Mouse (Mus musculus) neural tube, embryonic 15.5 days (tissue): ENCODE measurements around the gene E2f1. TPM values are rescaled to one million over a fixed set of nuclear protein-coding genes. Genes with fewer than 3 reads are reported as not detected.

ENCODE experiments used
- ATAC-seq: fragments of 200-750 bp; cut with Nextera tagmentation; 2 replicates; pipeline ENCODE4 v1.8.0; 2017; ENCODE audit warnings: mild to moderate bottlenecking, moderate TSS enrichment, moderate library complexity; ENCODE audit not compliant: low FRiP score
- H3K27ac ChIP-seq: fragments of 300-500 bp; sonication (generic); replicated peaks from 2 replicates; pipeline ENCODE4 v1.5.1; 2015; ENCODE audit warnings: mild to moderate bottlenecking, inconsistent platforms
- H3K27me3 ChIP-seq: fragments of 300-500 bp; sonication (generic); replicated peaks from 2 replicates; pipeline ENCODE4 v1.6.1; 2015; ENCODE audit warnings: inconsistent platforms
- H3K36me3 ChIP-seq: fragments of 300-500 bp; sonication (generic); 2 replicates; pipeline ENCODE4 v1.6.1; 2015; ENCODE audit warnings: inconsistent platforms
- H3K4me1 ChIP-seq: fragments of 300-500 bp; sonication (generic); 2 replicates; pipeline ENCODE4 v1.6.1; 2015; ENCODE audit warnings: inconsistent platforms
- H3K4me2 ChIP-seq: fragments of 300-500 bp; sonication (generic); 2 replicates; pipeline ENCODE4 v1.6.1; 2015; ENCODE audit warnings: inconsistent platforms, mild to moderate bottlenecking, moderate library complexity
- H3K4me3 ChIP-seq: fragments of 300-500 bp; sonication (generic); replicated peaks from 2 replicates; pipeline ENCODE4 v1.5.1; 2015; ENCODE audit warnings: mild to moderate bottlenecking, inconsistent platforms
- H3K9ac ChIP-seq: fragments of 300-500 bp; sonication (generic); replicated peaks from 2 replicates; pipeline ENCODE4 v1.6.1; 2015; ENCODE audit warnings: mild to moderate bottlenecking, inconsistent platforms
- H3K9me3 ChIP-seq: fragments of 300-500 bp; sonication (generic); replicated peaks from 2 replicates; pipeline ENCODE4 v1.6.1; 2016; ENCODE audit warnings: inconsistent platforms
- WGBS: fragments of 180-500 bp; shearing (Covaris S2); methylation state at CpG from one replicate; pipeline ENCODE4 v1.1.7; 2015; ENCODE audit warnings: mixed read lengths; 5-methylcytosine and 5-hydroxymethylcytosine counted together
- polyA plus RNA-seq: library from polyadenylated mRNA; unstranded; fragments of >200 nt; fragmentation: Nextera tagmentation; extraction: Ambion mirVana; gene quantifications from 2 replicates; pipeline ENCODE4 v1.2.1, GENCODE M21; 2015

E2f1 gene
- 3.4 and 7.4 TPM in 2 replicates for polyA plus RNA-seq

DNA sequence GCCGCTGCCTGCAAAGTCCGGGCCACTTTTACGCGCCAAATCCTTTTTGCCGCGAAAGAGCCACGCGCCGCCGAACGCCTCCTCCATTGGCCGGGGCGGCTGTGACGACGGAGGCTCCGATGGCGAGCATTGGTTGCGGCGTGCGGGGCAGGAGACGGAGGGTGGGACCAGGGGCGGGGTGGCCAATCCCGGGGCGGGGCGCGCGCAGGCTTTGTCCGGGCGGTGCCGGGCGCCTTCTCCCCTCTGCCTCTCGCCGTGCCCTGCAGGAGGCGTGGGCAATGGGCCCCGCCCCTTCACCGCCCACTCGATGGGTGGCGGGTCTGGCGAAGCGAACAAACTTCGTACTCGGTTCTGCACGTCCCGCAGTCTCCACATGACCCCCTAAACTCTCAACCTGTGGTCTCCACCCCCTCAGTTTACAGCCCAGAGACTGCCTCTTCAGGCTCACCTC is at the start of gene E2f1:
Gene E2f1 (minus strand): TSS at position 57 of the 451 bp plus-strand sequence.
- Histone ChIP-seq H3K9me3 (no peaks in the 10 kb centered on the region), H3K4me2 (peak within 1 kb of the TSS; percentile 99), H3K9ac (peak within 1 kb of the TSS; percentile 50), H3K27ac (peak within 1 kb of the TSS; percentile 66), H3K36me3 (no peaks in the 10 kb centered on the region), H3K27me3 (no peaks in the 10 kb centered on the region), H3K4me1 (peaks cover 26% of the 10 kb centered on the region), H3K4me3 (peak within 1 kb of the TSS; percentile 74)
- WGBS = under 1% methylated on average over 38 of the region's 44 CpGs
- ATAC-seq = peak; percentile 99

- H3K27me3 ChIP-seq = no peaks in the 10 kb centered on the region
- H3K4me1 ChIP-seq = peaks cover 24% of the 10 kb centered on the region
- peaks cover 3% of the 10 kb centered on the region; the same call in 1 of the 2 replicates for H3K36me3 ChIP-seq
- H3K9ac ChIP-seq = no peak overlapping the region
- no peak overlapping the region for H3K27ac ChIP-seq
- ATAC-seq = no peak
- H3K4me3 ChIP-seq = no peak overlapping the region
- WGBS = 97% methylated on average over 3 of the region's 3 CpGs
- H3K9me3 ChIP-seq = no peaks in the 10 kb centered on the region
- no peak overlapping the region for H3K4me2 ChIP-seq
Measured at GRCm38 (mm10) chr2:154617061-154617460, 47.4 kb upstream of the E2f1 start.

GRCm38 (mm10) chr2:154615674-154616073 is 46.0 kb upstream of the E2f1 start:
- H3K27ac ChIP-seq = no peak overlapping the region
- no peaks in the 10 kb centered on the region for H3K27me3 ChIP-seq
- peaks cover 24% of the 10 kb centered on the region for H3K4me1 ChIP-seq
- H3K4me3 ChIP-seq = no peak overlapping the region
- peaks cover 3% of the 10 kb centered on the region; the same call in 1 of the 2 replicates for H3K36me3 ChIP-seq
- no peak overlapping the region for H3K4me2 ChIP-seq
- no peaks in the 10 kb centered on the region for H3K9me3 ChIP-seq
- 94% methylated on average over 5 of the region's 5 CpGs for WGBS
- no peak overlapping the region for H3K9ac ChIP-seq
- ATAC-seq = no peak

DNA sequence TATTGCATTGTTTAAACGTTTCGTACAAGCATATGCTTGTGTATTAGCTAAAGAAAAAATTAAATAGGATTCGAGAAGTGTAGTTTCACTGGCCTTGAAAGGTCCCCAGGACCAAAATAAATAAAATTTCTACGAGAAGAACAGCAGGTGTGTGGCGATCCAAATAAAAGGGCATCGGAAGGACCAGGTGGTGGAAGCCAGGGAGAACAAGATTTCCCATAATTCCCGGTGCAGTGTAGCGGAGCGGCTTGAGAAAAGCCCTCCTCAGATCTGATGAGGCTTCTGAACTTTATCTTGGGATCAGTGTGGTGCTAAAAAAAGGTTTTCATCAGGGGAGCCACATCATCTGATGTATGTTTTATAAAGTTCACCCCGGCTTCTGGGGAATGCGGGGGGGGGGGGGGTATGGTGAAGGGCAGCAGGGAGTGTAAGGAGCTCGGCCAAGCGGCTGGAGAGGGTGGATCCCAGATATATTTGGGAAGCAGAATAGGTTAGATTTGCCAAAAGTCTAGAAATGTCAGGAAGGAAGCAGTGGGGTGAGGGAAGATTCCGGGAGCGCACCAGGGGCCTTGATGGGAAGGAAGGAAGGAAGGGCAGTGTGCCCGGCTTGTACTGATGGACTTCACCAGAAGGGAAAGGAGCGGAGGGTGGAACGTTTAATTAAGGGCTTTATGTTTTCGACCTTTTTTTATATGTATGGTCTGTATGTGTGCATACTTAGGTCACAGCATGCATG is 45.3 kb upstream of the E2f1 start:
- no peaks in the 10 kb centered on the region for H3K27me3 ChIP-seq
- H3K27ac ChIP-seq = no peak overlapping the region
- no peaks in the 10 kb centered on the region for H3K9me3 ChIP-seq
- WGBS = 73% methylated on average over 18 of the region's 19 CpGs
- H3K4me2 ChIP-seq = peak overlapping the region; percentile 77
- H3K4me3 ChIP-seq = no peak overlapping the region
- H3K9ac ChIP-seq = no peak overlapping the region
- peaks cover 24% of the 10 kb centered on the region for H3K4me1 ChIP-seq
- ATAC-seq = no peak
- H3K36me3 ChIP-seq = peaks cover 3% of the 10 kb centered on the region; the same call in 1 of the 2 replicates

GRCm38 (mm10) chr2:154613118-154614115 is 43.7 kb upstream of the E2f1 start, which contains the start of the genes Zfp341 and 4930519P11Rik:
Gene Zfp341 (plus strand): TSS chr2:154613297.
Gene 4930519P11Rik (minus strand): TSS chr2:154613437.
- Histone ChIP-seq H3K4me2 (peak within 1 kb of the TSS; percentile 77), H3K27me3 (no peaks in the 10 kb centered on the region), H3K27ac (peak within 1 kb of the TSS; percentile 98), H3K9ac (peak within 1 kb of the TSS; percentile 77), H3K4me3 (peak within 1 kb of the TSS; percentile 62), H3K4me1 (peaks cover 24% of the 10 kb centered on the region), H3K9me3 (no peaks in the 10 kb centered on the region), H3K36me3 (no peaks in the 10 kb centered on the region)
- under 1% methylated on average over 82 of the region's 98 CpGs for WGBS
- ATAC-seq = peak; percentile 94

DNA sequence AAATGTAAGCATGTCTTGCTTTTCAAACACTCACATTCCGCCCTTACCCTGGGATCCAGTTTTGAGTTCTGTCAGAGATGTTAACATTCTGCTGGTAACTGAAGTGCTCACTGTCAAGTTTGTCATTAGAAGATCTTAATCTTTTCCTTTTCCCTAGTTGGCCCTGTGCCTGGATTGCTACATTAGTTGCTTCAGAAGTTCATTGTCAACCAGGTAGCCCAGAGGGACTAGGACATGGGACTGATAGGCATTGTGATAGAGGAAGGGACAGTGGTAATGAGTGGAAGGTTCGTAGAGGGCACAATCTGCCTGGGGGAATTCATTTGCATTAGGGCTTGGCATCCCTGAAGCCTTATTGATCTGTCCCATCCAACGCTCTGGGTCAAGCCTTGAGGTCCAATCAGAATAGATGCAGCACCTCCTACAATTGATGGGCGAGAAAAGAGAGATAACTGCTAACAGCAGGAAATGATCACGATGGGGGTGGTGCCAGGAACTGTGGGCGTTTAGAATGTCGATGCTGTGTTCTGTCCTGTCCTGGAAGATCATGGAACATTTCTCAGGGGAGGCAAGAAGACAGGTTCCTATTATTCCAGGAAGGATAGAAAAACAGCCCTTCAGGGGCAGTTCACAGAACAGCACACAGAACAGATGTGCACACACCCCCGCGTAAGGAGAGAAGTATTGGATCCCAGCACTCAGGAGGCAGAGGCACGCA is 39.5 kb upstream of the E2f1 start:
- Histone ChIP-seq H3K9me3 (no peaks in the 10 kb centered on the region), H3K4me2 (no peak overlapping the region), H3K27me3 (no peaks in the 10 kb centered on the region), H3K9ac (no peak overlapping the region), H3K36me3 (no peaks in the 10 kb centered on the region), H3K4me3 (no peak overlapping the region), H3K27ac (no peak overlapping the region), H3K4me1 (peaks cover 12% of the 10 kb centered on the region)
- no peak for ATAC-seq
- 66% methylated on average over 10 of the region's 10 CpGs for WGBS

GRCm38 (mm10) chr2:154606965-154607364 is 37.3 kb upstream of the E2f1 start:
- Histone ChIP-seq H3K27me3 (no peaks in the 10 kb centered on the region), H3K36me3 (no peaks in the 10 kb centered on the region), H3K4me2 (no peak overlapping the region), H3K9me3 (no peaks in the 10 kb centered on the region), H3K4me3 (no peak overlapping the region), H3K9ac (no peak overlapping the region), H3K4me1 (peaks cover 16% of the 10 kb centered on the region), H3K27ac (no peak overlapping the region)
- WGBS = 83% methylated on average over 1 of the region's 1 CpGs
- no peak for ATAC-seq

GRCm38 (mm10) chr2:154604156-154604555 is 34.5 kb upstream of the E2f1 start:
- H3K4me2 ChIP-seq = peak overlapping the region; percentile 77
- peaks cover 16% of the 10 kb centered on the region for H3K4me1 ChIP-seq
- no peaks in the 10 kb centered on the region for H3K27me3 ChIP-seq
- H3K9ac ChIP-seq = no peak overlapping the region
- no peak overlapping the region for H3K27ac ChIP-seq
- WGBS = 40% methylated on average over 7 of the region's 7 CpGs
- H3K9me3 ChIP-seq = no peaks in the 10 kb centered on the region
- no peak for ATAC-seq
- peak overlapping the region; percentile 80 for H3K4me3 ChIP-seq
- H3K36me3 ChIP-seq = no peaks in the 10 kb centered on the region

- Histone ChIP-seq H3K4me1 (peaks cover 16% of the 10 kb centered on the region), H3K27ac (peak within 1 kb of the TSS; percentile 75), H3K27me3 (no peaks in the 10 kb centered on the region), H3K9me3 (no peaks in the 10 kb centered on the region), H3K4me3 (peak within 1 kb of the TSS; percentile 80), H3K9ac (peak within 1 kb of the TSS; percentile 86), H3K4me2 (peak within 1 kb of the TSS; percentile 77), H3K36me3 (no peaks in the 10 kb centered on the region)
- WGBS = under 1% methylated on average over 13 of the region's 13 CpGs
- peak; percentile 100 for ATAC-seq
Measured at GRCm38 (mm10) chr2:154603638-154604153, 34.0 kb upstream of the E2f1 start, which contains the start of gene Pxmp4. Gene Pxmp4 (minus strand): TSS chr2:154603708.

GRCm38 (mm10) chr2:154603007-154603637 is 33.4 kb upstream of the E2f1 start:
- ATAC-seq = peak; percentile 63; the same call in 1 of the 2 replicates
- WGBS = 21% methylated on average over 22 of the region's 22 CpGs
- H3K4me3 ChIP-seq = peak overlapping the region; percentile 80

More at GRCm38 (mm10) chr2:154603007-154603637, 33.4 kb upstream of the E2f1 start:
- Histone ChIP-seq H3K27ac (peak overlapping the region; percentile 75), H3K9ac (peak overlapping the region; percentile 86), H3K4me2 (peak overlapping the region; percentile 77), H3K9me3 (no peaks in the 10 kb centered on the region), H3K4me1 (peaks cover 16% of the 10 kb centered on the region), H3K36me3 (no peaks in the 10 kb centered on the region), H3K27me3 (no peaks in the 10 kb centered on the region)
